Mouse (Mus musculus): ENCODE measurements around the gene Det1. TPM values are rescaled to one million over a fixed set of nuclear protein-coding genes. Genes with fewer than 3 reads are reported as not detected.

The Det1 gene
- polyA plus RNA-seq, 1 experiment from 2014 or later = 16.7 TPM

GRCm38 (mm10) chr7:78793895-78794570 is 53.0 kb downstream of the Det1 start:
- no peak overlapping the region for H3K27ac ChIP-seq
- no peaks in the 10 kb centered on the region for H3K9me3 ChIP-seq
- peaks cover 43% of the 10 kb centered on the region for H3K36me3 ChIP-seq
- H3K4me1 ChIP-seq = peaks cover 3% of the 10 kb centered on the region; the same call in 1 of the 2 replicates
- 85% methylated on average over 13 of the region's 13 CpGs for WGBS
- no peak overlapping the region for H3K4me3 ChIP-seq
- H3K27me3 ChIP-seq (ENCODE audit: insufficient read depth, poor library complexity, severe bottlenecking) = no peaks in the 10 kb centered on the region
- DNase-seq (ENCODE audit: low spot score) = no peak

GRCm38 (mm10) chr7:78791359-78792222 is 55.5 kb downstream of the Det1 start:
- DNase-seq (ENCODE audit: low spot score) = no peak
- 84% methylated on average over 15 of the region's 15 CpGs for WGBS
- Histone ChIP-seq H3K4me1 (peaks cover 3% of the 10 kb centered on the region; the same call in 1 of the 2 replicates), H3K27ac (no peak overlapping the region), H3K9me3 (no peaks in the 10 kb centered on the region), H3K27me3 (ENCODE audit: insufficient read depth, poor library complexity, severe bottlenecking) (no peaks in the 10 kb centered on the region), H3K36me3 (peaks cover 58% of the 10 kb centered on the region), H3K4me3 (no peak overlapping the region)

DNA sequence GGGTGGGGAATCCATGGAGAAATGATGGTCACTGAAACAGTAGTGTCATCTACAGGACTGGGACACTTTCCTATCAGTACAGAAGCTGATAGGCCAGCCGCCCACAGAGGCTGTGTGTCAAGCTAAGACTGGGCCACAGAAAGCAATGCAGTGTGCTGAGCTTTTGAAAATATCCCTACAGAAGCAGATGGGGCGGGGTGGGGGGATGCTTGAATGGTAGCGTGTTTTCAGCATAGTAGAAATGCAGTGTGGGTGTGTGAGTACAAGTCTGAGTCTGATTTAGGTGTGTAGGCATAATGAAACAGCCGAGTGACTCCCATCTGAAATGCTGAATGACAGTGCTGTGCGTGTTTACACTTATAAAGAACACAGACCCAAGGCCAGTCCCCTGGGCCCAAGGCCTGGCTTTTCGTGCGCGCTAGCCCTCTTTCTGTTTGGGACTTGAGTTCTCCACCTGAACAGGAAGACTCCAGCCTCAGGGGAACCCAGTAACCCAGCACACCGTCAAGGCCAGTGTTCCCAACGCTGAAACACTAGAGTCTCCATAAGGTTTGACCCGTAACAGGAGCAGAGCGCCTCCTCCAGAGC is 59.2 kb downstream of the Det1 start:
- no peak overlapping the region for H3K4me3 ChIP-seq
- H3K36me3 ChIP-seq = peaks cover 65% of the 10 kb centered on the region
- WGBS = 83% methylated on average over 12 of the region's 12 CpGs
- peaks cover 8% of the 10 kb centered on the region; the same call in 1 of the 2 replicates for H3K4me1 ChIP-seq
- no peak overlapping the region for H3K27ac ChIP-seq
- no peaks in the 10 kb centered on the region for H3K9me3 ChIP-seq
- no peaks in the 10 kb centered on the region for H3K27me3 ChIP-seq (ENCODE audit: insufficient read depth, poor library complexity, severe bottlenecking)
- DNase-seq (ENCODE audit: low spot score) = no peak

DNA sequence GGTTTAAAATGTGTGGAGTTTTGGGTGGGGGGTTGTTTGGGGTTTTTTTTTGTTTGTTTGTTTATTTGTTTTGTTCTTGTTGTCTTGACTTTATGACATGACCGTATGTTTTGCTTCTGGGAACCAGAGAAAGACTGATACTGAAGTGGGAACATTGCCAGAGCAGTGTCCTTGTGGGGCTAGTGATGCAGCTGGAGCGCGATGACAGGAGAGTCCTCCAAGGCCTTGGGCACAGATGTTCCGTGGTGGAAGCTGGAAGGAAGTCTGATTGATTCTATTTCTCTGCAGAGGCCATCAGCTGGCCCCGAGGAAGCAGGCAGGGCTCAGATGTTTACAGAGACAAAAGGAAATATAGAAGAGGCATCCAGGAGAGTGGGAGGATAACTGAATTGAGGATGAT is 61.2 kb downstream of the Det1 start:
- no peaks in the 10 kb centered on the region for H3K9me3 ChIP-seq
- peaks cover 47% of the 10 kb centered on the region for H3K36me3 ChIP-seq
- no peak for DNase-seq (ENCODE audit: low spot score)
- H3K27me3 ChIP-seq (ENCODE audit: insufficient read depth, poor library complexity, severe bottlenecking) = no peaks in the 10 kb centered on the region
- peaks cover 15% of the 10 kb centered on the region for H3K4me1 ChIP-seq
- no peak overlapping the region for H3K4me3 ChIP-seq
- 75% methylated on average over 5 of the region's 5 CpGs for WGBS
- no peak overlapping the region for H3K27ac ChIP-seq

DNA sequence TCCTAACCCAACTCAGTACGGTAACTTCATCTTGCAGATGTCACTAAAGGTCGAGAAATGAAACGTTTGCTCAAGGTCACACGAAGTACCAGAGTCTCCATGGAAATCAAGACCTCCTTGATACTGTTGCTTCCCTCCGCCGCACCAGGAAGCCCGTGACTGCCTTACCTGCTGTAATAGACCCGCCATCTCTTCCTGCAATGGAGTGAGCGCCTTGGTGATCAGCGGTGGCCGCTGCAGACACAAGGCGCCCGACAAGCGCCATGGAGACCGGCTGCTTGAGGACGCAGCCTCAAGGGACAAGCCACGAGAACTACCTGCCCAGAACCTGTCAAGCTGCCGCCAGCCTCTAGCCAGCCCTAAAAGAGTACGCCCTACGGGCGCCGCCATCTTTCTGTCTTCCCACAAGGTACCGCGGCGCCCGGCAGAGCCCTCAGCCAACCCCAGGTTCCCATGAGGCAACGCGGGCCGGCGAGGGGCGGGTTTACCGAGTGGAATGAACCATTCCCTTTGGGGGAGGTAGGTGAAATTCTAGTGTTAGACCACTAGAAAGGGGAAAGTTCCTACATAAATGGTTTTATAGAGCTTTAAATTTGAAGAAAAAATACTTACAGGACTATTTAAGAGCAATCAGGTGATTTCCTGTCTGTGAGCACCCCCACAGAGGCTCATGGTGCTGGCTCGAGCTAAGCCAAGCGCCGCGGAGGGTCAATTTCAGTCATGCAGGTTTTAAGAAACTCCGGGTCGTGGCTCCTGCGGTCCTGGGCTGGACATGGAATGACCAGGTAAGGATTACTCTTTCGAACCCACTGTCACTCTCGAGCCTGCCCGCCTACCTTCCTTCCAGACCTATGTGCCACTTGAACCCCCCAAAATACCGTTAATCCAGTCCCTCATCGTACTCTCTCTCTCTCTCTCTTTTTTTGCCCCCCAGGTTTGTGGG is 64.2 kb downstream of the Det1 start, which contains the start of the genes Mrps11 and Mrpl46:
Gene Mrps11, plus strand, starts transcription at position 481 of the 943 bp plus-strand sequence.
Gene Mrpl46, minus strand, starts transcription at position 893 of the 943 bp plus-strand sequence.
- peak within 1 kb of the TSS; percentile 99 for H3K4me3 ChIP-seq
- H3K4me1 ChIP-seq = peaks cover 15% of the 10 kb centered on the region
- no peaks in the 10 kb centered on the region for H3K9me3 ChIP-seq
- peak; percentile 94 for DNase-seq (ENCODE audit: low spot score)
- no peaks in the 10 kb centered on the region for H3K27me3 ChIP-seq (ENCODE audit: insufficient read depth, poor library complexity, severe bottlenecking)
- H3K27ac ChIP-seq = peak within 1 kb of the TSS; percentile 93
- under 1% methylated on average over 44 of the region's 44 CpGs for WGBS
- H3K36me3 ChIP-seq = peaks cover 41% of the 10 kb centered on the region

GRCm38 (mm10) chr7:78778741-78779140 is 68.3 kb downstream of the Det1 start:
- Histone ChIP-seq H3K27me3 (ENCODE audit: insufficient read depth, poor library complexity, severe bottlenecking) (no peaks in the 10 kb centered on the region), H3K4me3 (no peak overlapping the region), H3K36me3 (peaks cover 62% of the 10 kb centered on the region), H3K4me1 (peaks cover 10% of the 10 kb centered on the region), H3K9me3 (no peaks in the 10 kb centered on the region), H3K27ac (no peak overlapping the region)
- WGBS = 92% methylated on average over 5 of the region's 5 CpGs
- no peak for DNase-seq (ENCODE audit: low spot score)

Small RNAs within 50 kb of the gene (microRNA-seq; reads per million reads assigned to microRNA genes)
- gene Mir7-2 = 4.0 reads per million, percentile 11 among the genes with 10 or more reads in this experiment

Other genes with a start within 250 kb of the Det1 start
- gene Ntrk3, start 109.3 kb downstream of the Det1 start, polyA plus RNA-seq (2016; fragmentation: Nextera tagmentation; extraction: Ambion mirVana) = 0.11 and 1.4 TPM in 2 replicates
- 67.2 and 78.9 TPM in 2 replicates for gene Mrps11, start 64.1 kb downstream of the Det1 start, polyA plus RNA-seq (2016; fragmentation: Nextera tagmentation; extraction: Ambion mirVana)
- gene Mrpl46, start 63.7 kb downstream of the Det1 start, polyA plus RNA-seq (2016; fragmentation: Nextera tagmentation; extraction: Ambion mirVana) = 80.4 and 82.8 TPM in 2 replicates
- 51.0 and 57.4 TPM in 2 replicates for gene Aen, start 48.6 kb upstream of the Det1 start, polyA plus RNA-seq (2016; fragmentation: Nextera tagmentation; extraction: Ambion mirVana)
- gene Isg20, start 66.2 kb upstream of the Det1 start, polyA plus RNA-seq (2016; fragmentation: Nextera tagmentation; extraction: Ambion mirVana) = 0.67 and 0.68 TPM in 2 replicates
- gene Acan, start 206.2 kb upstream of the Det1 start, polyA plus RNA-seq (2016; fragmentation: Nextera tagmentation; extraction: Ambion mirVana) = 0.34 and 0.43 TPM in 2 replicates